Mouse (Mus musculus) neural tube, embryonic 12.5 days (tissue): ENCODE data around the gene Cers3. TPM values are rescaled to one million over a fixed set of nuclear protein-coding genes. Genes with fewer than 3 reads are reported as not detected.
A peak's percentile ranks its signal among the peaks of the same experiment; 100 is the strongest.

ENCODE experiments used
- ATAC-seq: fragments of 200-750 bp; cut with Nextera tagmentation; 2 replicates; pipeline ENCODE4 v1.8.0; 2017; ENCODE audit warnings: low read depth, mild to moderate bottlenecking, moderate TSS enrichment, moderate library complexity; ENCODE audit not compliant: low FRiP score
- H3K27ac ChIP-seq: fragments of 300-500 bp; sonication (generic); 2 replicates; pipeline ENCODE4 v1.5.1; 2016
- H3K27me3 ChIP-seq: fragments of 300-500 bp; sonication (generic); replicated peaks from 2 replicates; pipeline ENCODE4 v1.6.1; 2016; ENCODE audit warnings: mild to moderate bottlenecking
- H3K36me3 ChIP-seq: fragments of 300-500 bp; sonication (generic); 2 replicates; pipeline ENCODE4 v1.6.1; 2016; ENCODE audit warnings: mild to moderate bottlenecking
- H3K4me1 ChIP-seq: fragments of 300-500 bp; sonication (generic); 2 replicates; pipeline ENCODE4 v1.6.1; 2016
- H3K4me2 ChIP-seq: fragments of 300-500 bp; sonication (generic); replicated peaks from 2 replicates; pipeline ENCODE4 v1.6.1; 2016; ENCODE audit warnings: mild to moderate bottlenecking
- H3K4me3 ChIP-seq: fragments of 300-500 bp; sonication (generic); 2 replicates; pipeline ENCODE4 v1.5.1; 2016
- H3K9ac ChIP-seq: fragments of 300-500 bp; sonication (generic); 2 replicates; pipeline ENCODE4 v1.6.1; 2016; ENCODE audit warnings: mild to moderate bottlenecking
- H3K9me3 ChIP-seq: fragments of 300-500 bp; sonication (generic); 2 replicates; pipeline ENCODE4 v1.6.1; 2016; ENCODE audit warnings: mild to moderate bottlenecking
- WGBS: fragments of 180-500 bp; shearing (Covaris S2); methylation state at CpG from one replicate; pipeline ENCODE4 v1.1.7; 2016; 5-methylcytosine and 5-hydroxymethylcytosine counted together
- polyA plus RNA-seq: library from polyadenylated mRNA; unstranded; fragments of >200 nt; fragmentation: Nextera tagmentation; extraction: Ambion mirVana; gene quantifications from 2 replicates; pipeline ENCODE4 v1.2.1, GENCODE M21; 2016

Cers3 gene
- polyA plus RNA-seq, result 0.57 and 0.75 TPM in 2 replicates

GRCm38 (mm10) chr7:66743377-66743781 lies at the start of gene Cers3:
Cers3 (plus strand) TSS chr7:66743504.
- WGBS, result 78% methylated on average over 9 of the region's 9 CpGs
- H3K36me3 ChIP-seq, result no peaks in the 10 kb centered on the region
- no peaks in the 10 kb centered on the region for H3K9me3 ChIP-seq
- no peaks in the 10 kb centered on the region for H3K27me3 ChIP-seq
- no peak within 1 kb of the TSS for H3K27ac ChIP-seq
- H3K4me3 ChIP-seq, result no peak within 1 kb of the TSS
- no peak within 1 kb of the TSS for H3K4me2 ChIP-seq
- no peak within 1 kb of the TSS for H3K9ac ChIP-seq
- H3K4me1 ChIP-seq, result no peaks in the 10 kb centered on the region
- ATAC-seq, result no peak

GRCm38 (mm10) chr7:66694467-66694866 lies 48.8 kb upstream of the Cers3 start:
- no peak overlapping the region for H3K4me3 ChIP-seq
- WGBS, result 83% methylated on average over 7 of the region's 7 CpGs
- no peaks in the 10 kb centered on the region for H3K9me3 ChIP-seq

GRCm38 (mm10) chr7:66702721-66703120 lies 40.6 kb upstream of the Cers3 start:
- Histone ChIP-seq H3K36me3 (peaks cover 25% of the 10 kb centered on the region), H3K27me3 (no peaks in the 10 kb centered on the region), H3K9ac (no peak overlapping the region), H3K4me2 (no peak overlapping the region), H3K27ac (no peak overlapping the region), H3K9me3 (no peaks in the 10 kb centered on the region), H3K4me3 (no peak overlapping the region), H3K4me1 (no peaks in the 10 kb centered on the region)
- ATAC-seq, result no peak
- 96% methylated on average over 7 of the region's 7 CpGs for WGBS

More at GRCm38 (mm10) chr7:66694467-66694866, 48.8 kb upstream of the Cers3 start:
- Histone ChIP-seq H3K4me2 (no peak overlapping the region), H3K27ac (no peak overlapping the region), H3K4me1 (peaks cover 3% of the 10 kb centered on the region; the same call in 1 of the 2 replicates), H3K36me3 (peaks cover 5% of the 10 kb centered on the region; the same call in 1 of the 2 replicates), H3K9ac (no peak overlapping the region), H3K27me3 (no peaks in the 10 kb centered on the region)
- no peak for ATAC-seq

- Histone ChIP-seq H3K27me3 (no peaks in the 10 kb centered on the region), H3K36me3 (peaks cover 28% of the 10 kb centered on the region), H3K4me1 (no peaks in the 10 kb centered on the region), H3K27ac (no peak overlapping the region), H3K9ac (no peak overlapping the region), H3K4me3 (no peak overlapping the region), H3K9me3 (no peaks in the 10 kb centered on the region), H3K4me2 (no peak overlapping the region)
- 93% methylated on average over 3 of the region's 3 CpGs for WGBS
- ATAC-seq, result no peak
These were observed 38.7 kb upstream of the Cers3 start for GRCm38 (mm10) chr7:66704631-66705030.

- Histone ChIP-seq H3K27me3 (no peaks in the 10 kb centered on the region), H3K27ac (no peak overlapping the region), H3K4me2 (no peak overlapping the region), H3K4me1 (no peaks in the 10 kb centered on the region), H3K9me3 (no peaks in the 10 kb centered on the region), H3K9ac (no peak overlapping the region), H3K4me3 (no peak overlapping the region), H3K36me3 (peaks cover 50% of the 10 kb centered on the region)
- WGBS, result 78% methylated on average over 2 of the region's 2 CpGs
- ATAC-seq, result no peak
These were observed 32.1 kb upstream of the Cers3 start for GRCm38 (mm10) chr7:66711166-66711565.

- peaks cover 34% of the 10 kb centered on the region for H3K27me3 ChIP-seq
- H3K36me3 ChIP-seq, result no peaks in the 10 kb centered on the region
- H3K4me1 ChIP-seq, result no peaks in the 10 kb centered on the region; the same call in 1 of the 2 replicates
- no peak overlapping the region for H3K27ac ChIP-seq
- no peak overlapping the region for H3K4me2 ChIP-seq
- no peak overlapping the region for H3K9ac ChIP-seq
- H3K4me3 ChIP-seq, result no peak overlapping the region
- H3K9me3 ChIP-seq, result no peaks in the 10 kb centered on the region
- 38% methylated on average over 4 of the region's 4 CpGs for WGBS
- peak; percentile 61 for ATAC-seq
These were observed 18.8 kb upstream of the Cers3 start for GRCm38 (mm10) chr7:66724514-66724913.

- WGBS, result 83% methylated on average over 6 of the region's 6 CpGs
- no peak overlapping the region for H3K9ac ChIP-seq
- ATAC-seq, result no peak
These were observed 18.4 kb upstream of the Cers3 start for GRCm38 (mm10) chr7:66724954-66725353.

GRCm38 (mm10) chr7:66728072-66728471 lies 15.2 kb upstream of the Cers3 start:
- WGBS, result 96% methylated on average over 6 of the region's 6 CpGs
- ATAC-seq, result no peak
- H3K4me2 ChIP-seq, result no peak overlapping the region
- no peaks in the 10 kb centered on the region for H3K9me3 ChIP-seq
- H3K27ac ChIP-seq, result no peak overlapping the region
- no peak overlapping the region for H3K9ac ChIP-seq
- H3K4me1 ChIP-seq, result no peaks in the 10 kb centered on the region; the same call in 1 of the 2 replicates
- H3K27me3 ChIP-seq, result peaks cover 33% of the 10 kb centered on the region
- no peaks in the 10 kb centered on the region for H3K36me3 ChIP-seq
- H3K4me3 ChIP-seq, result no peak overlapping the region

More at GRCm38 (mm10) chr7:66724954-66725353, 18.4 kb upstream of the Cers3 start:
- Histone ChIP-seq H3K27me3 (peaks cover 34% of the 10 kb centered on the region), H3K4me1 (no peaks in the 10 kb centered on the region; the same call in 1 of the 2 replicates), H3K4me2 (no peak overlapping the region), H3K4me3 (no peak overlapping the region), H3K27ac (no peak overlapping the region), H3K36me3 (no peaks in the 10 kb centered on the region), H3K9me3 (no peaks in the 10 kb centered on the region)

GRCm38 (mm10) chr7:66729232-66729631 lies 14.1 kb upstream of the Cers3 start:
- Histone ChIP-seq H3K9me3 (no peaks in the 10 kb centered on the region), H3K4me3 (no peak overlapping the region), H3K36me3 (no peaks in the 10 kb centered on the region), H3K27me3 (peaks cover 29% of the 10 kb centered on the region), H3K27ac (no peak overlapping the region), H3K4me2 (no peak overlapping the region), H3K9ac (no peak overlapping the region), H3K4me1 (no peaks in the 10 kb centered on the region)
- WGBS, result 94% methylated on average over 2 of the region's 2 CpGs
- ATAC-seq, result no peak

GRCm38 (mm10) chr7:66733431-66733830 lies 9.9 kb upstream of the Cers3 start:
- Histone ChIP-seq H3K4me3 (no peak overlapping the region), H3K4me2 (no peak overlapping the region), H3K27ac (no peak overlapping the region), H3K9ac (no peak overlapping the region), H3K4me1 (no peaks in the 10 kb centered on the region), H3K9me3 (no peaks in the 10 kb centered on the region), H3K27me3 (no peaks in the 10 kb centered on the region), H3K36me3 (no peaks in the 10 kb centered on the region)
- no peak for ATAC-seq
- 93% methylated on average over 17 of the region's 17 CpGs for WGBS

- Histone ChIP-seq H3K4me2 (no peak overlapping the region), H3K27me3 (no peaks in the 10 kb centered on the region), H3K9ac (no peak overlapping the region), H3K9me3 (no peaks in the 10 kb centered on the region), H3K27ac (no peak overlapping the region), H3K36me3 (no peaks in the 10 kb centered on the region), H3K4me1 (no peaks in the 10 kb centered on the region), H3K4me3 (no peak overlapping the region)
- ATAC-seq, result no peak
- 94% methylated on average over 11 of the region's 11 CpGs for WGBS
These were observed 9.4 kb upstream of the Cers3 start for GRCm38 (mm10) chr7:66733882-66734281.

GRCm38 (mm10) chr7:66734466-66734865 lies 8.8 kb upstream of the Cers3 start:
- Histone ChIP-seq H3K27me3 (no peaks in the 10 kb centered on the region), H3K9ac (no peak overlapping the region), H3K4me1 (no peaks in the 10 kb centered on the region), H3K4me3 (no peak overlapping the region), H3K36me3 (no peaks in the 10 kb centered on the region), H3K9me3 (no peaks in the 10 kb centered on the region), H3K4me2 (no peak overlapping the region), H3K27ac (no peak overlapping the region)
- WGBS, result 94% methylated on average over 4 of the region's 4 CpGs
- no peak for ATAC-seq

GRCm38 (mm10) chr7:66734993-66735392 lies 8.3 kb upstream of the Cers3 start:
- H3K4me1 ChIP-seq, result no peaks in the 10 kb centered on the region
- H3K4me3 ChIP-seq, result no peak overlapping the region
- no peak for ATAC-seq
- WGBS, result 94% methylated on average over 6 of the region's 6 CpGs
- no peaks in the 10 kb centered on the region for H3K9me3 ChIP-seq
- no peak overlapping the region for H3K9ac ChIP-seq
- H3K36me3 ChIP-seq, result no peaks in the 10 kb centered on the region
- H3K4me2 ChIP-seq, result no peak overlapping the region
- no peak overlapping the region for H3K27ac ChIP-seq
- no peaks in the 10 kb centered on the region for H3K27me3 ChIP-seq
